Mouse (Mus musculus): Measurements from ENCODE around the gene Nbr1.
"Not testable (repeated sequence)": the region's sequence is repeated elsewhere in the genome, so short reads cannot be mapped to it uniquely, and the experiment has no call there.

Nbr1 gene

GRCm38 (mm10) chr11:101620022-101620655, 68.2 kb downstream of the Nbr1 start:
- not testable (repeated sequence) for DNase-seq (ENCODE audit: low spot score)

GRCm38 (mm10) chr11:101626649-101626994, 74.7 kb downstream of the Nbr1 start:
- DNase-seq (ENCODE audit: low spot score): no peak

GRCm38 (mm10) chr11:101626995-101627856, 75.3 kb downstream of the Nbr1 start, which contains the start of gene Rdm1:
TSS of gene Rdm1 (plus strand) at chr11:101627195.
- DNase-seq (ENCODE audit: low spot score): peak; percentile 88

GRCm38 (mm10) chr11:101627857-101628559, 76.1 kb downstream of the Nbr1 start:
- peak; percentile 87 for DNase-seq (ENCODE audit: low spot score)

GRCm38 (mm10) chr11:101628733-101629417, 76.9 kb downstream of the Nbr1 start:
- not testable (repeated sequence) for DNase-seq (ENCODE audit: low spot score)

Measured in testis, postnatal 14 days (tissue).